Mouse (Mus musculus): Measurements from ENCODE around the gene Calr4. TPM values are rescaled to one million over a fixed set of nuclear protein-coding genes. Genes with fewer than 3 reads are reported as not detected.
A peak's percentile ranks its signal among the peaks of the same experiment; 100 is the strongest.

Calr4 gene
- total RNA-seq, 2 experiments from 2014 or later, result not detected

DNA sequence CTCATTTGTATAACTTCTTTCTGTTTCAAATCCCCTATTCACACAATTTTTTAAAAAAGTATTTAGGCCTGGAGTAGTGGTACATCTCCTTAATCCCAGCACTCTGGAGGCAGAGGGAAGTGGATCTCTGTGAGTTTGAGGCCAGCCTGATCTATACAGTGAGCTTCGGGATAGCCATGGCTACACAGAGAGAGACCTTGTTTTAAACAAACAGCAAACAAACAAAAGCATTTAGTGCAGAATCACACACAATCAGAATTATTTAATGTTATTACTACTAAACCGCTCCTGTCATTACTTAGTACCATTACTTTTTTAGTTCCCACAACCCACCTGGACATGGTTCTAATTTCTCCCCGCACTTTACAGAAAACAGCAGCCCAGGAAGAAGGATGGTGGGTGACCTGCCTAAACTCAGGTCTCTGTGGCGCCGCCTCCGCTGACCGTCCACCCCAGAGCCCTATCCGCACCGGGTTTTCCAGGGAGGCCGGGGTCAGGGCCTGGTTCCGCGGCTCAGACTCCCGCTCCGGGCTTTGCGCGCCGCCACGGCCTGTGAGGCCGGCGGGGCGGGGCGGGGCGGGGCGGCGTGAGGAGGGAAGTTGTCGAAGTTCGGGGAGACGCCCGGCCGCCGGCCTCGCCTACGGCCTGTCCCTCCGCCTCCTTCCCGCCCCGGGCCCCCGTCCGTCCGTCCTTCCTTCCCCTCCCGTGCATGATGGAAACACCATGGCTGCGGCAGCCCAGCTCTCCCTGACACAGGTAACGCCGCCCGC is 45.6 kb downstream of the Calr4 start, which contains the start of gene Eps15:
Eps15 (plus strand) TSS at position 580 of the 770 bp plus-strand sequence.
- DNase-seq, result peak; percentile 96 to 97

GRCm38 (mm10) chr4:109280459-109281160 is 46.3 kb downstream of the Calr4 start:
- DNase-seq, result peak; percentile 46 to 60

GRCm38 (mm10) chr4:109281161-109281560 is 46.9 kb downstream of the Calr4 start:
- no peak for DNase-seq

DNA sequence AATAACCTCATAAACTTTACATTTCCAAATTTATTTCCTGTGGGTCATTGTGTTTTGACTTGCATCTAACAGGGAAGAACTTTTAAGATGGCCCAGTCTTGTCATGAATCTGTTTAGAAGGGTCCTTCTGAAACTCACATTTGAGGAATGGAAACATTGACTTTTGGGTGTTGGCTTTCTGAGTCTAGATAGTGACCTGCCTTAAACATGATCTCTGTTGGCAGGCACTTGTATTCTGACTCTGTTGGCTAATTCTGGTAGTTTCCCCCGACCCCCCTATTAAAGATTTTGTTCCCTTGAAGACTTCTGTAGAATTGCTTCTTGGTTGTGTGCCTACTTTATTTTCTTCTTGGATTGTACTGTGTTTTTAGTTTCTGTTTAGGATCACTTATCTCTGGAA is 47.7 kb downstream of the Calr4 start:
- DNase-seq, result no peak

DNA sequence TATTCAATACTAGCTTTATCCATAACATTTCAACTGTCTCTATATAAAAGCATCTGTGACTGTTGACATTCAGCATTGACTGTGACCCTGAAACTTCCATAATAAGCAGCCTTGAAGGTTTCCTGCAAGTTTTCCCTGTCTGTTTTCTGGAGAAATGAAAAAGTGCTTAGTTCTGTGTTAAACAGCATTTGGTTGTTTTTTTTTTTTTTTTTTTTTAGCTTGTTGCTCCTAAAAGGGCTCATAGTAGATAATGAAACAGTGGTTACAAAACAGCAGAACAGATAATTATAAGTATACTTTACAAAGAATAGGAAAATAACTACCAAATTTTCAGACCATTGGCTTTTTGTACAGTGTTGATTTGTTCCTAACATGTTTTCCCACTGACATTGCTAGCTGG is 60.3 kb downstream of the Calr4 start:
- DNase-seq, result no peak

DNA sequence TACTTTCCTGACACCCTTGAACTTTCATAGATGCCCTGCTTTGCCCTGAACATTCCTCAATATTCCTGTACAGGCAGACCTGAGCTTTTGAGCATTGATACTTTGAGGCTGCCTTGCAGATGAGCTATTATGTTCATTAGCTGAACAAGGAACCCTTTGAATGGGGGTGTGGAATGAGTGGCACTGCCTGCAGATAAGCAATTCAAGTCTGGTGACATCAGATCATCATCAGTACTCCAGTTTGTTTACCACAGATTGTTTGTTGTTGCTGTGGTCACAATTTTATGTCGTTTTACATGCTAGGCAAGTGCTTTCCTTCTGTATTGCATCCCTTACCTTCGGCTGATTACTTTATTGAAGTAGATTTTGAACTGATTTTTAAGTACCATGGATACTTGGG is 62.2 kb downstream of the Calr4 start:
- DNase-seq, result no peak

DNA sequence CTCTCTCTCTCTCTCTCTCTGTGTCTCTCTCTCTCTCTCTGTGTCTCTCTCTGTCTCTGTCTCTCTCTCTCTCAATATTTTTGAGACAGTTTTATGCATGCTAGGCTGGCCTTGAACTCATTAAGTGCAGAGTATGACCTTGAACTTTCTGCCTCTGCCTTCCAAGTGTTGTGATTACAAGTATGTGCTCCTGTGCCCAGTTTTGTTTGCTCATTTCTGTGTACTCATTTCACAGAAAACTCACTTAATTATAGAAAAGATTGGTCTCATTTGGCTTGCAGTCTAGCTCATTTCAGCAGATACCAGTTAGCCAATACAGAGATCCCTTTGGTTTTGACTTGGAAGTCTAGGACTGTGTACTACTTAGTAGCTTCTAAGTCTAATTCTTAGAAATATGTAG is 64.9 kb downstream of the Calr4 start:
- no peak for DNase-seq

Other genes with a start within 250 kb of the Calr4 start
- gene Nrd1, start 233.8 kb upstream of the Calr4 start, total RNA-seq (2021), result 100 to 1,000 TPM; 116 to 141 TPM
- 100 to 1,000 TPM in 1 of 2 experiments, 10 to 100 TPM in 1; 97.4 to 100 TPM for gene Osbpl9, start 32.2 kb upstream of the Calr4 start, total RNA-seq (2021)
- 10 to 100 TPM; 45.1 to 49.7 TPM for gene Eps15, start 45.8 kb downstream of the Calr4 start, total RNA-seq (2021)
- 1 to 10 TPM; 1.7 to 2.1 TPM for gene Ttc39a, start 172.1 kb downstream of the Calr4 start, total RNA-seq (2021)